Mouse (Mus musculus) forebrain, postnatal 0 days (tissue): ENCODE results near the gene Tmem100. TPM values are rescaled to one million over a fixed set of nuclear protein-coding genes. Genes with fewer than 3 reads are reported as not detected.

Experiments used
- ATAC-seq: fragments of 200-750 bp; cut with Nextera tagmentation; 2 replicates; pipeline ENCODE4 v1.8.0; 2017; ENCODE audit warnings: mild to moderate bottlenecking, moderate library complexity
- DNase-seq: peaks from one replicate; pipeline ENCODE4 v3.0.0-alpha.2; 2015
- H3K27ac ChIP-seq: fragments of 300-500 bp; sonication (generic); 2 replicates; pipeline ENCODE4 v1.5.1; 2014; ENCODE audit warnings: low read depth, mild to moderate bottlenecking, antibody characterized with exemption, low read length, moderate library complexity, mixed read lengths
- H3K27me3 ChIP-seq: fragments of 300-500 bp; sonication (generic); 2 replicates; pipeline ENCODE4 v1.6.1; 2014; ENCODE audit warnings: mild to moderate bottlenecking, low read length, mixed read lengths; ENCODE audit not compliant: insufficient read depth
- H3K36me3 ChIP-seq: fragments of 300-500 bp; sonication (generic); 2 replicates; pipeline ENCODE4 v1.6.1; 2014; ENCODE audit warnings: mild to moderate bottlenecking, moderate library complexity; ENCODE audit not compliant: insufficient read depth
- H3K4me1 ChIP-seq: fragments of 300-500 bp; sonication (generic); 2 replicates; pipeline ENCODE4 v1.6.1; 2014; ENCODE audit warnings: antibody characterized with exemption; ENCODE audit not compliant: insufficient read depth
- H3K4me2 ChIP-seq: fragments of 300-500 bp; sonication (generic); 2 replicates; pipeline ENCODE4 v1.6.1; 2014; ENCODE audit warnings: low read depth, mild to moderate bottlenecking, moderate library complexity
- H3K4me3 ChIP-seq: fragments of 300-500 bp; sonication (generic); 2 replicates; pipeline ENCODE4 v1.5.1; 2014; ENCODE audit warnings: low read depth, low read length, mixed read lengths
- H3K9ac ChIP-seq: fragments of 300-500 bp; sonication (generic); 2 replicates; pipeline ENCODE4 v1.6.1; 2014; ENCODE audit warnings: mild to moderate bottlenecking
- H3K9me3 ChIP-seq: fragments of 300-500 bp; sonication (generic); 2 replicates; pipeline ENCODE4 v1.6.1; 2016; ENCODE audit warnings: low read length
- CTCF ChIP-seq: sonication (generic); IDR thresholded peaks from 2 replicates; pipeline ENCODE4 v1.5.1; 2016; ENCODE audit warnings: antibody characterized with exemption, control low read depth, low read depth
- WGBS: fragments of 180-500 bp; shearing (Covaris S2); extraction: QIAGEN DNeasy Blood & Tissue Kit; methylation state at CpG from one replicate; pipeline ENCODE4 v1.1.7; 2014; 5-methylcytosine and 5-hydroxymethylcytosine counted together
- polyA plus RNA-seq: library from polyadenylated mRNA; unstranded; fragments of >200 nt; fragmentation: Nextera tagmentation; extraction: Ambion mirVana; gene quantifications from 2 replicates; pipeline ENCODE4 v1.2.1, GENCODE M21; 2015
- total RNA-seq: library from RNA; depleted of rRNA; stranded (reverse); fragments of >200 nt; gene quantifications from 2 replicates; pipeline ENCODE4 v1.2.3, GENCODE M21; 2014

The Tmem100 gene
- total and polyA plus RNA-seq, 2 experiments from 2014 or later, result 7.7 to 11.3 TPM

- Histone ChIP-seq H3K27me3 (no peaks in the 10 kb centered on the region; the same call in 1 of the 2 replicates), H3K9ac (no peak overlapping the region), H3K36me3 (no peaks in the 10 kb centered on the region), H3K4me3 (no peak overlapping the region), H3K4me1 (no peaks in the 10 kb centered on the region), H3K4me2 (no peak overlapping the region), H3K27ac (no peak overlapping the region), H3K9me3 (no peaks in the 10 kb centered on the region)
- ATAC-seq (no peak), DNase-seq (no peak)
- 92% methylated on average over 6 of the region's 6 CpGs for WGBS
- TF ChIP-seq CTCF, result no peak
These were observed 16.5 kb upstream of the Tmem100 start for GRCm38 (mm10) chr11:90013657-90014056.

DNA sequence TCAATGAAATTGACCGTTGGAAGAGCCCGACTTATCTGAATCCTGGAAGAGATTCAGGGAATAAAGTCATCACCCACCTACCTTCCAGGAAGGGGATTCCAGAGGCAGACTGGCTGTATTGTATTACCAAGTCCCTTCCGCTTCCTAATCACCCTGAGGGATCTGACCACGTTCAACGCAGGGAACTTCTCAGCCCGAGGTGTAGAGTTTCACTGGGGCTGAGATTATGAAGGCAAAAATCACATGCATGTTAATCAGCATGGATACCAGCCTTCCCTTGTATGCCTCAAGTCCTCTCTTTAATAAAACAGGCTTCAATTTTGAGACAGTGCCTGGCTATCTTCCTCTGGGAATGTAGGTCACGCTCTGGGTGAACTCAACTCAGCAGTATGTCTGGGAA, 14.9 kb upstream of the Tmem100 start:
- no peaks in the 10 kb centered on the region for H3K36me3 ChIP-seq
- no peaks in the 10 kb centered on the region for H3K4me1 ChIP-seq
- ATAC-seq, result no peak
- no peaks in the 10 kb centered on the region for H3K9me3 ChIP-seq
- DNase-seq, result no peak
- TF ChIP-seq CTCF, result no peak
- H3K4me3 ChIP-seq, result no peak overlapping the region
- no peak overlapping the region for H3K27ac ChIP-seq
- no peak overlapping the region for H3K9ac ChIP-seq
- H3K4me2 ChIP-seq, result no peak overlapping the region
- H3K27me3 ChIP-seq, result no peaks in the 10 kb centered on the region; the same call in 1 of the 2 replicates
- WGBS, result 68% methylated on average over 7 of the region's 7 CpGs

DNA sequence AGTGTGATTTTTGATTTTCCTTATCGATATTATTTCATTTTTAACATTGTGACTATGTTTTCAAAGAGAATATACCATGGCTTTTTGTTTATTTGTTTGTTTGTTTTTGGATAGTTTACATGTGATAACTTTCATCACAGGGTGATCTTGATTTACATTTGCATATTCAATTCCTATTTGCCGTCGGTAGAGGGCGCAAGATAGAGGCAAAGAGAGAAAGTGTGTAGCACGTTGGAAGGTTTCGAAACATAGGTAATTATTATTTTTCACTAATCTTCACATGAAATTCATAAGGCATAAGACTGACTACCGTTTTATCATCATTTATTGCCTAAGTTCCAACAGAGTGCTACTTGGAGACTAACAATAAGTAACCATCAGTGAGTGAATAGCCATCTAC, 11.0 kb upstream of the Tmem100 start:
- no peak overlapping the region for H3K27ac ChIP-seq
- H3K9ac ChIP-seq, result no peak overlapping the region
- 17% methylated on average over 7 of the region's 7 CpGs for WGBS
- TF ChIP-seq CTCF, result peak; percentile 80
- no peaks in the 10 kb centered on the region; the same call in 1 of the 2 replicates for H3K27me3 ChIP-seq
- H3K36me3 ChIP-seq, result no peaks in the 10 kb centered on the region
- no peak overlapping the region for H3K4me3 ChIP-seq
- H3K4me1 ChIP-seq, result no peaks in the 10 kb centered on the region
- H3K9me3 ChIP-seq, result no peaks in the 10 kb centered on the region
- no peak overlapping the region for H3K4me2 ChIP-seq
- DNase-seq, result peak; percentile 65
- ATAC-seq, result no peak

DNA sequence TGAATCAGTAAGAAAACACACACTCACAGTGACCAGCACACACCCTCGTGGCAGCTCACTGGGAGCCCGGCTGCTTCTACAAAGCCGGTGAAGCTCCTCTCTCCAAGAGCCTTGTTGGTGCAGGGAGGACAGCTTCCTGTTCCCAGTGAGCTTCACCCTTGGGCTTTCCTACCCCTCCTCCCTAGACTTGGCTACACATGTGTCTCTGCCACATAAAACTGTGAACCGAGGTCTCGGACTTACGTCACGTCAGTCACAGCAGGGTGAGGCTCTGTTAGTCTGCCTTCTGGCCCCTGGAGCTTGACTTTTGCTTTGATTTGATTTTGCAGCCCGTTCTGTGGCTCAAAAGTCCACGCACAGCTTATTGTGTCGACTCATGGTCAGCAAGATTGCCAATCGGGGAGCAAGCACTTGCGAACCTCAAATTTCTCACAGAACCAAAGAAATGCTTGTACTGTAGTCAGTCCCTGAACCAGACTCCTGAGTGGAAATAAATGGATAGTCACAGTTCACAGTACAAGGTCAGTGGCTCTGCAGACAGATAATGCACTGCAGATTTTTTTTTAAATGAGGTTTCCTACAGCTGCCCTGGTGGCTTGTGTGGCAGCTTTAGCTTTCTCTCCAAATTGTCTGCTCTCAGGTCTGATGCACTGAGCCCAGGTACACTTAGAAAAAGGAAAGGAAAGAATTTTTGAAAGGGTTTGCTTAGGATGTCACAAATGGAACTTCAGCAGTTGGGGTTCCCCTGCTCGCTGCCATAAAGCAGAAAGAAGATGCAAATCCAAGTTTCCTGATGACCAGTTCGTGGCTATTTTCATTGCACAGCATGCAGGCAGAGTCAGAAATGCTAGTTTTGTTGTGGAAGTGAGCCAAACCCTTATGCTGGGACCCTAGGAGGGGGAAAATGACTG, 4.0 kb upstream of the Tmem100 start:
- Histone ChIP-seq H3K9ac (no peak overlapping the region), H3K27ac (no peak overlapping the region), H3K9me3 (no peaks in the 10 kb centered on the region), H3K36me3 (no peaks in the 10 kb centered on the region), H3K4me1 (no peaks in the 10 kb centered on the region; the same call in 1 of the 2 replicates), H3K27me3 (peaks cover 4% of the 10 kb centered on the region; the same call in 1 of the 2 replicates), H3K4me3 (no peak overlapping the region), H3K4me2 (no peak overlapping the region)
- no peak for TF ChIP-seq CTCF
- 65% methylated on average over 14 of the region's 14 CpGs for WGBS
- DNase-seq, result no peak
- ATAC-seq, result no peak

DNA sequence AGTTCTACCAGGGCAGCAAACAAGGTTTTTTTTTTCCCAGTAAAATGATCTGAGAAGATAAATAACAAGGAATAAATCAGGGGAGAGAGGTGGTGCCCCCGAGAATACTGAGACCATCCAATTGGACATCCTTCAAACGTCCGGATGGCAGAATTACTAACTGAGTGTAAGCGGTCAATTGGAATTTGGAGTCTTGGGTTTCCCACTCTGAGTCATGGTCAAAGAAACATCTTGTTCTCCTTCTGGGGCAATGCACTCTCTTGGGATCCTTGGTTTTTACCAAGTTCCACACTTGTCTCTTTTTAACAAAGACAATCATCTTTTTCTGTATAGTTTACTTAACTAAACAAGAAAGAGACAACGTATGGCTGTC, 3.4 kb upstream of the Tmem100 start:
- Histone ChIP-seq H3K4me2 (no peak overlapping the region), H3K27ac (no peak overlapping the region), H3K4me1 (no peaks in the 10 kb centered on the region; the same call in 1 of the 2 replicates), H3K36me3 (no peaks in the 10 kb centered on the region), H3K9ac (no peak overlapping the region), H3K27me3 (peaks cover 4% of the 10 kb centered on the region; the same call in 1 of the 2 replicates), H3K4me3 (no peak overlapping the region), H3K9me3 (no peaks in the 10 kb centered on the region)
- no peak for TF ChIP-seq CTCF
- DNase-seq (no peak), ATAC-seq (no peak)
- WGBS, result 71% methylated on average over 5 of the region's 5 CpGs

DNA sequence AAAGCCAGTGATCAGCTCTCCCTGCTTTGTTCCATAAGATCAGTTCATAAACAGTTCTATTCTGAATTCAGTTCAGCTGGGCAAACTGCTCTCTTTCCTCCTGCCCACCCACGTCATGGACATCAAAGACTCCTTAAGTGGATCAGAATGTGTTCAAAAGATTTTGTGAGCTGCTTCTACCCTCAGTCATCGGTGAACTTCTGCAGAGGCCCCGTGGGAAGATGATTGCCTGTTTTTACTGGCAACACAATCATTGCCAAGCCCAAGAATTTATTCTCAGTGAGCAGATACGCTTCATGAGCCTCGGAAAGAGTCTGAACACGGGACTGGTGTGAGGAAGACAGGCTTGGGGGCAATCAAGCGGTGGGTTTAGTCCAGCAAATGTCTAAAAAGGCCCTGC, 2.9 kb upstream of the Tmem100 start:
- H3K4me3 ChIP-seq, result no peak overlapping the region
- no peak for DNase-seq

DNA sequence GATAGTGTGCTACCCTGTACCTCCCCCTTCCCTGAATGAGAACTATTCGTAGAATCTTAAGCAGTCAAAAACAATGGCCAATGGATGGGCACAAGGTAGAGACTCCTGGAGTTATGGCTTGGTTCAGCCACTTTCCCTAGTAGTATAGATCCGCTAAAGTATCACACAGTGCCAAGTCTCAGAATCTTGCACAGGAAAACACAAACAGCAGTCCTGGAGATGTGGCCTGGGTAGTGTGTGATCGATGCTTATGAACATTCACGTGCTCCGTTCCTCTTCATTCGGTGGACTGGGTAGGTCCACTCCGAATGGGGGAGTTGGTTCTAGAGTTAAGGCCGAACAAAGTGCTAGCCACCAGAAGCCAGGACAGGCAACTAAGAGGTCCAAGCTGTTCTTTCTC, 1.4 kb upstream of the Tmem100 start:
- 89% methylated on average over 8 of the region's 8 CpGs for WGBS
- H3K4me3 ChIP-seq, result no peak overlapping the region

More for the DNA sequence above, 2.9 kb upstream of the Tmem100 start:
- TF ChIP-seq CTCF, result no peak
- H3K27ac ChIP-seq, result no peak overlapping the region
- WGBS, result 43% methylated on average over 7 of the region's 7 CpGs
- no peaks in the 10 kb centered on the region for H3K36me3 ChIP-seq
- peaks cover 4% of the 10 kb centered on the region; the same call in 1 of the 2 replicates for H3K27me3 ChIP-seq
- H3K9ac ChIP-seq, result no peak overlapping the region
- H3K9me3 ChIP-seq, result no peaks in the 10 kb centered on the region
- no peaks in the 10 kb centered on the region; the same call in 1 of the 2 replicates for H3K4me1 ChIP-seq
- ATAC-seq, result no peak
- H3K4me2 ChIP-seq, result no peak overlapping the region

More for the DNA sequence above, 1.4 kb upstream of the Tmem100 start:
- DNase-seq, result no peak
- no peak overlapping the region for H3K4me2 ChIP-seq
- no peak for ATAC-seq
- TF ChIP-seq CTCF, result no peak
- H3K9me3 ChIP-seq, result no peaks in the 10 kb centered on the region
- no peaks in the 10 kb centered on the region; the same call in 1 of the 2 replicates for H3K4me1 ChIP-seq
- H3K27ac ChIP-seq, result no peak overlapping the region
- no peaks in the 10 kb centered on the region for H3K36me3 ChIP-seq
- no peak overlapping the region for H3K9ac ChIP-seq
- H3K27me3 ChIP-seq, result peaks cover 4% of the 10 kb centered on the region; the same call in 1 of the 2 replicates
